Mouse (Mus musculus): ENCODE data around the gene Rack1.

- TF ChIP-seq POLR2A (IDR thresholded peaks at IDR 0.05; ENCODE audit: insufficient read depth, low read length) (no peak), CTCF (IDR thresholded peaks at IDR 0.05; ENCODE audit: low read depth, low read length) (no peak), EP300 (IDR thresholded peaks at IDR 0.05; ENCODE audit: insufficient read depth, low read depth, low read length) (no peak)
These were observed 41.1 kb downstream of the Rack1 start for GRCm38 (mm10) chr11:48841213-48841612.

All from ES-Bruce4 (cell line).